Comparison of ENCODE assay signal across 9 mouse cellular contexts in genomic region chr4:141624983-141625773, GRCm38 (mm10). TPM values are rescaled to one million over a fixed set of nuclear protein-coding genes. Genes with fewer than 3 reads are reported as not detected.
A peak's percentile ranks its signal among the peaks of the same experiment; 100 is the strongest.
DNase-seq lines count a peak whose midpoint lies in the region; ATAC-seq and TF ChIP-seq lines count a peak whose summit lies in the region.
"Had no signal": no experiment of that assay in that cellular context is flagged by ENCODE, and none has a peak within 500 bp of the region (broad histone marks: within the 10 kb centered on the region; RNA-seq: fewer than 3 reads in every experiment).

No protein-coding gene starts in this region.

- no peak overlapping the region for H3K4me2 ChIP-seq in kidney, postnatal 0 days (ENCODE audit: low read length)
- no peak overlapping the region for H3K4me2 ChIP-seq in stomach, postnatal 0 days (replicated peaks; ENCODE audit: low read depth)

- no peak overlapping the region for H3K9ac ChIP-seq in kidney, postnatal 0 days (ENCODE audit: low read depth, low read length)
- H3K9ac ChIP-seq in stomach, postnatal 0 days (ENCODE audit: low read length): no peak overlapping the region

- ATAC-seq in kidney, postnatal 0 days (replicated peaks; ENCODE audit: low FRiP score, low read depth): no peak
- 0 out of 2 replicates have a peak, but pooled peaks have one; percentile 20 for ATAC-seq in stomach, postnatal 0 days (ENCODE audit: low FRiP score, low TSS enrichment)

- no peak for TF ChIP-seq EP300 in stomach, postnatal 0 days (optimal IDR thresholded peaks at IDR 0.05)

- no peak overlapping the region for H3K27ac ChIP-seq in kidney, postnatal 0 days
- no peak overlapping the region for H3K27ac ChIP-seq in stomach, postnatal 0 days (replicated peaks)

- H3K9me3 ChIP-seq in kidney, postnatal 0 days (replicated peaks; ENCODE audit: low read length): no peaks in the 10 kb centered on the region
- H3K9me3 ChIP-seq in stomach, postnatal 0 days (ENCODE audit: control insufficient read depth, low read length): no peaks in the 10 kb centered on the region
- H3K9me3 ChIP-seq: G1E had no signal

- no peak overlapping the region for H3K4me3 ChIP-seq in kidney, postnatal 0 days (replicated peaks; ENCODE audit: low read depth, low read length)
- H3K4me3 ChIP-seq in stomach, postnatal 0 days (ENCODE audit: low read depth, low read length): no peak overlapping the region

- TF ChIP-seq CTCF in kidney, postnatal 0 days (IDR thresholded peaks at IDR 0.05; ENCODE audit: low read depth): peak; percentile 73
- peak; percentile 73 for TF ChIP-seq CTCF in stomach, postnatal 0 days (IDR thresholded peaks at IDR 0.05; ENCODE audit: low read depth)

- WGBS in kidney, postnatal 0 days: 80% methylated on average over 19 of the region's 19 CpGs
- WGBS in stomach, postnatal 0 days: 73% methylated on average over 19 of the region's 19 CpGs

- peaks cover 37% of the 10 kb centered on the region for H3K36me3 ChIP-seq in kidney, postnatal 0 days (ENCODE audit: insufficient read depth, low read length)
- peaks cover 22% of the 10 kb centered on the region for H3K36me3 ChIP-seq in stomach, postnatal 0 days (ENCODE audit: control insufficient read depth, insufficient read depth, low read length)

- no peaks in the 10 kb centered on the region for H3K27me3 ChIP-seq in kidney, postnatal 0 days (ENCODE audit: insufficient read depth, low read length)
- H3K27me3 ChIP-seq in stomach, postnatal 0 days (ENCODE audit: control insufficient read depth, insufficient read depth, low read length): no peaks in the 10 kb centered on the region

- DNase-seq in embryo, embryonic 10 days (ENCODE audit: low spot score): peak; percentile 53
- DNase-seq in embryo, embryonic 9.5 days (ENCODE audit: extremely low spot score): no peak
- DNase-seq in spleen, postnatal 36 days (ENCODE audit: low spot score in 2 of 2): peak; percentile 47 to 49
- DNase-seq in spleen, postnatal 4 days (ENCODE audit: low spot score in 2 of 2): no peak
- peak; percentile 44 for DNase-seq in kidney, postnatal 0 days (ENCODE audit: low spot score)
- peak; percentile 69 for DNase-seq in stomach, postnatal 0 days (ENCODE audit: low spot score)
- no peak for DNase-seq in left cerebral cortex, adult 11 months (ENCODE audit: low spot score)
- DNase-seq in gastrocnemius, postnatal 25 days: no peak

- H3K4me1 ChIP-seq in kidney, postnatal 0 days (replicated peaks; ENCODE audit: insufficient read depth, low read length): 0 out of 2 replicates have a peak, but pooled peaks cover 6% of the 10 kb centered on the region
- no peaks in the 10 kb centered on the region for H3K4me1 ChIP-seq in stomach, postnatal 0 days (replicated peaks; ENCODE audit: control insufficient read depth, insufficient read depth)

RNA-seq across cellular contexts. Expression of gene Slc25a34, which starts 1.6 kb away (rescaled TPM):
- 1.9 and 2.3 TPM in 2 replicates for polyA plus RNA-seq in kidney, postnatal 0 days (2015; fragmentation: Nextera tagmentation; extraction: Ambion mirVana)
- 1.6 and 1.8 TPM in 2 replicates for polyA plus RNA-seq in stomach, postnatal 0 days (2015; fragmentation: Nextera tagmentation; extraction: Ambion mirVana)
- 10 to 100 TPM; 14.7 to 14.8 TPM for total RNA-seq in gastrocnemius, postnatal 25 days (2021)
- polyA plus RNA-seq: G1E had no signal

RNA-seq across cellular contexts. Expression of gene Tmem82, which starts 6.7 kb away (rescaled TPM):
- polyA plus RNA-seq in kidney, postnatal 0 days (2015; fragmentation: Nextera tagmentation; extraction: Ambion mirVana): 7.7 and 9.5 TPM in 2 replicates
- 2.2 and 2.3 TPM in 2 replicates for polyA plus RNA-seq in stomach, postnatal 0 days (2015; fragmentation: Nextera tagmentation; extraction: Ambion mirVana)
- total RNA-seq in gastrocnemius, postnatal 25 days (2021): 1 to 10 TPM; 1.2 to 2.3 TPM
- polyA plus RNA-seq: G1E had no signal

RNA-seq across cellular contexts. Expression of gene Fblim1, which starts 19.3 kb away (rescaled TPM):
- polyA plus RNA-seq in kidney, postnatal 0 days (2015; fragmentation: Nextera tagmentation; extraction: Ambion mirVana): 58.1 and 64.6 TPM in 2 replicates
- 45.1 and 49.2 TPM in 2 replicates for polyA plus RNA-seq in stomach, postnatal 0 days (2015; fragmentation: Nextera tagmentation; extraction: Ambion mirVana)
- total RNA-seq in gastrocnemius, postnatal 25 days (2021): 1 to 10 TPM; 1.5 to 4.7 TPM
- polyA plus RNA-seq: G1E had no signal

RNA-seq across cellular contexts. Expression of gene Plekhm2, which starts 39.5 kb away (rescaled TPM):
- 6.0 and 6.2 TPM in 2 replicates for polyA plus RNA-seq in kidney, postnatal 0 days (2015; fragmentation: Nextera tagmentation; extraction: Ambion mirVana)
- polyA plus RNA-seq in stomach, postnatal 0 days (2015; fragmentation: Nextera tagmentation; extraction: Ambion mirVana): 3.5 and 4.3 TPM in 2 replicates
- 10 to 100 TPM; 24.3 to 32.7 TPM for total RNA-seq in gastrocnemius, postnatal 25 days (2021)

Comparison
In these comparisons a context has a peak if more than half of its experiments do, and no peak if none do; other contexts are left out.
1. DNase-seq: peak in embryo, embryonic 10 days (single experiment), spleen, postnatal 36 days (2 of 2), kidney, postnatal 0 days (single experiment) and stomach, postnatal 0 days (single experiment); none in embryo, embryonic 9.5 days (single experiment), spleen, postnatal 4 days (0 of 2), left cerebral cortex, adult 11 months (single experiment) and gastrocnemius, postnatal 25 days (single experiment).